Mouse (Mus musculus) frontal cortex, postnatal 10 days (tissue): ENCODE measurements around the gene Lrrc72.
"Not testable (repeated sequence)": the region's sequence is repeated elsewhere in the genome, so short reads cannot be mapped to it uniquely, and the experiment has no call there.

ENCODE experiments used
- DNase-seq, 2 experiments: peaks; one replicate each; pipeline ENCODE4 v3.0.0; 2022; ENCODE audit warnings: low spot score in 2 of 2, mixed read lengths in 1 of 2

Gene Lrrc72

GRCm38 (mm10) chr12:36253298-36253697 lies at the start of gene Lrrc72:
Lrrc72 (minus strand) TSS chr12:36253398.
- DNase-seq = no peak

DNA sequence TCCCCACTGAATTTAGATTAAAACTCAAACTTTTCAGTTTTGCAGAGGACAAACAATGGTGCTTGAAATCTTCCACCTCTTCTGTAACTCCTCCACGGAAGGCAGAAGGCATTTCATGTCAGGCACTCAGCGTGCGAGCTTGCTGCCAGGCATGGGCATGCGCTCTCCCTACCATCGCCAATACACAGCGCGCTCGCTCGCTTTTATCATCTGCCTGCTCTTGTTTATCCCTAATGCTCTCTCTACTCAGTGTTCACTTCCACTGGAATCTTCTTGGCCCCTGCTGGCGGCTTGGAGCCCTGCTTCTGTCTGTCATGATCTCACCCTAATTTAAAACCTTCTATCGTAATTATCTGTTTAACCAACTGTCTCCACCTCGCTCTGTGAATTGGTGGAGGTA lies 49.1 kb upstream of the Lrrc72 start:
- DNase-seq = no peak

GRCm38 (mm10) chr12:36291346-36291745 lies 38.1 kb upstream of the Lrrc72 start:
- no peak for DNase-seq

- no peak for DNase-seq
Observed at GRCm38 (mm10) chr12:36290465-36290864, 37.3 kb upstream of the Lrrc72 start.

DNA sequence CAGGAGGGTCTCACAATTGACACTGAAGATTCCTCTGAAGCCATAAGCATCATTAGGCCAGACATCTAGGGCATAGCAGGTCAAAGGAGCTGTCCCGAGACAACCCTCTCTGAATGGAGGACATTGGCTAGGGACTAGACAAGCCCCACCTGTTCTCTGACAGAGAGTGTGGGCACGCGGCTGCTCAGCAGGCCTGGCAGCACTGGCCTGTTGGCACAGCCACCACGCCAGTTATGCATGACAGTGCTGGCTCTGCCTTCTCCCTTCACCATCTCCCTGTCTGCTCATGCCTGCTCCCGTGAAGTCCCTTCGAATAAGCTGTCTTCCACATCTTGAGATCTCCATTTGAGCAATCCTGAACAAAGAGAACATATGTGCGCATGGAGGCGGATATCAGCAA lies 36.4 kb upstream of the Lrrc72 start:
- DNase-seq = no peak

GRCm38 (mm10) chr12:36274823-36275222 lies 21.6 kb upstream of the Lrrc72 start:
- no peak for DNase-seq

DNA sequence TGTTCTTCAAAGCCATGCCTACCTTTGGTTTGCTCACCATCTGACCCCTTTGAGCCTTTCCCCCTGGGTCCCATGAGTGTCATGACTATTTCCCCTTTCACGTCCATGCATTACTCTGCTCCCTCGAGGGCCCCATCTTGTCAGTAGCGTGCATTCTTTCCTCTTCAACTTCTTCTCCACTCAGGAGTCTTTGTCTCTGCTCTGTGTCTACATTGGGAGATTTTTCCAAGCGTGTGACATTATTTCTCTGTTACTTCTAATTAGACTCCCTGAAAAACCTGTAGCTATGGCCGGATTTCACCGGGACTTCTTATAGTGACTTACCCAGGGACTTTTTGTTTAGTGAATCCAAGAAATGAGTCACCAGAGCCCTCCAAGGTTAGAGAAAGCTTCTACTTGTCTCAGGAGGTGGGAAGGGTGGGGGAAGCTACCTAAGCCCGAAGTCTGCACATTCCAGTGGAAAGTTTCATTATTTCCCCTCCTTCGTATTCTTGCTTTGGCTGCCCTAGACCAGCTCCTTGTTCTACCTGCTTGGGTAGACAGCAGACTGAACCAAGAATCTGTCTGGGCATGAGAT lies 14.6 kb upstream of the Lrrc72 start:
- no peak for DNase-seq

DNA sequence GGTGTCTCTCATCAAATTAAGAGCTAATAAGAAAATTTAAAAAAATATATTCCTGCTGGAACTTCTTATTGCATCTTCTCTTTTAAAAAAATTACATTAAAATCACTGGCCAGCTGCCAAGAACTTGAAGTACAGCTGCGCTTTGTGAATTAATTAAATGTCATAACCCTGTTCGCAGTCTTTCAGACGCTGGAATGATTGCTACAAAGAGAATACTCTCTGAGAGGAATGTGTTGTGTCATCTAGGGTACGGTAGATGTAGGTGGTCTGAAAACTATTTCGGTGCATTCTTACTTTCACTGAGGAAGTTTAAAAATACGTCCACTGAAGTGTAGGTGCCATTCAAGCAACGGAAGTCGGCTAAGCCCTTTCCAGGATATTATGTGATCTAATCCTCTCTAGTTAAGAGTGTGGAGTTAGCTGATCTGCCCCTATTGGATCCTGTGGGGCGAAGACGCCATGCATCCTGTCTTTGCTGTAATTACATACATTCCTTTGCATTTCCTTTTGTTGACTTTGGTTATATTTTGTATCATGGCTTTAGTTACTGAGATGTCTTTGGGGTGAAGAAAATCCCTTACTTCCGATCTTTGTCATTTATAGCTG lies 9.0 kb upstream of the Lrrc72 start:
- DNase-seq = no peak

DNA sequence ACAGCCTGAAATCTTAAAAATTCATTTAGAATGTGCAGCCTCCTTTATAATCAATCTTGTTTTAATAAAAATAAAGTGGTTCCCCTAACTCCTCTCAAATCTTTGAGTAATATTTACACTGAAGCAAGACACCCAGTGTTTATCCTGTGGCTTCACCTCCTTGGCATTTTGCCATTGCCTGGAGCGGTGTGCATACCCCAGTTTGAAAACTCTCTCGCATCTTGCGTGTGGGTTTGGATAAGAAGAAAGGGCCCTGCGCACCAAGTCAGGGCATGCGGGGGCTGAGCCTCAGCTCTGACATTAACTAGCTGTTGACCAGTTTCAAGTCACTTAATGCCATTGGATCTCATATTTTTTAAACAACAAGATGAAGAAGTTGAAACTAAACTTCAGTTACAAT lies 2.2 kb upstream of the Lrrc72 start:
- DNase-seq = no peak

DNA sequence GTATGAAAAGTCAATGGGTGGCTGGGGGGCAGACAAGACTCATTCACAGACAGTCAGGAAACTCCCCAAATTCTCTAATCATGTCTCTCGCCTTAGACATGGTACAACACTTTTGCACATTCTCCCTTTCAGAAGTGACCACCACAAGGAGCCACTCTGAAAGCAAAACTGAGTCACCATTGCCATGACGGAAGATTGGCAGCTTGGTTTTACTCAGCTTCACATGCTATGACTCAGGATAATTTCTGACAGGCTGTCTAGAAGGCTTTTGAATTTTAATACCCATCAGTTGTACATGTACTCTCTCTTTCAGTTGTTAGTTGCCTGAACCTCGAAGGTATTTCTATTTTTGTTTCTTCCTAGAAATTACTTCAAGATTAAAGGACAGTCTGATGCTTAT lies 12.0 kb downstream of the Lrrc72 start:
- no peak for DNase-seq

DNA sequence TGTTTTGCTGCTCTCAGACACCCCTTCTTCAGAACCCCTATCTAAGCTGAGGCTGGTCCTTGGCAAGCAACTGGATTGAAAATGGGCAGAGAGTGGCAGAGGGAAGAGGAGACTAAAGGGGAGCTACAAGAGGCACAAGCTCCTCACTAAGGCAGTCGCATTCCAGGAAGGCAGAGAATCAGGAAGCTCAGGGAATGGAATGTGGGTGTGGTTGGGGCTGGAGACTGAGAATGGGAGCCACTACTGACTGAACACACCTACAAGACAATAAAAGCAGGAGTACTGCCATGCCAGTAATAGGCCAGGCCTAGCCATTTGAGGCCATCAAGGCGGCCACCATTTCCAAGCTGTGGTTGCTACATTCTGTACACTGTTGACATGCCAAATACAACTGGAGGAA lies 21.8 kb downstream of the Lrrc72 start:
- no peak for DNase-seq

DNA sequence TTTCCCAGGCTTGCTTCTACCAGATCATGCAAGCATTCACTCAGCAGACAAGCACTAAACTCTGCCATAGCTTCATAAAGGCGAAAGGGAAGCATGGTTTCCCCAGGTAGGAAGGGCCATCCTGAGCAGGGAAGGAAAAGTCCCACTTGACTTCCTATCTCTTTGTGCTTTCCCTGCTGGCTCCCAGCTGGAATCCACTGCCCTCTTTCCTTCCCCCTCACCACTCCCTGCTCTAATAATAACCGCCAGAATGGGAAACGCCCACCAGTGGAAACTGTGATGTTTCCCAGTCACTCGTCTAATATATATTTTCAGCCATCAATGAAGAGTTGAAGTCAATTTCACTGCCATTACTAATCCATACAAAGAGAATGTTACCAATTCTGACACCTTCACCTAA lies 28.8 kb downstream of the Lrrc72 start:
- DNase-seq = no peak

GRCm38 (mm10) chr12:36216905-36217304 lies 36.3 kb downstream of the Lrrc72 start:
- DNase-seq = no peak

DNA sequence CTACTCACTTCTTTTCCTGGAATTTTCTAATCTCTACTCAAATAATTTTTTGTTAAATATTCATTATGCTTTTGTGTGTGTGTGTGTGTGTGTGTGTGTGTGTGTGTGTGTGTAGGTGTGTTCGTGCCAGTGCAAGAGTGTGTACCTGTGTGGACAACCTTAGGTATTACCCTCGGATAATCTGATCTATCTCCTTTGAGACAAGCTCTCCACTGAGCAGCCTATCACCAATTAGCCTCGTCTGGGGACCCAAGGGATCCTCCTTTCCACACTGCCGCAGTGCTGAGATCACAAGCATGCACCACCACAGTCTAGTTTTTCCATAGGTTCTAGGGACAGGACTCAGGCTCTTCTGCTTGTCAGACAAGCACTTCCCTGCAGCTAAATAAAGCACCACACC lies 37.0 kb downstream of the Lrrc72 start:
- DNase-seq = no peak

GRCm38 (mm10) chr12:36215149-36215480 lies 38.1 kb downstream of the Lrrc72 start:
- DNase-seq = peak in 1 of 2 experiments; percentile 22

DNA sequence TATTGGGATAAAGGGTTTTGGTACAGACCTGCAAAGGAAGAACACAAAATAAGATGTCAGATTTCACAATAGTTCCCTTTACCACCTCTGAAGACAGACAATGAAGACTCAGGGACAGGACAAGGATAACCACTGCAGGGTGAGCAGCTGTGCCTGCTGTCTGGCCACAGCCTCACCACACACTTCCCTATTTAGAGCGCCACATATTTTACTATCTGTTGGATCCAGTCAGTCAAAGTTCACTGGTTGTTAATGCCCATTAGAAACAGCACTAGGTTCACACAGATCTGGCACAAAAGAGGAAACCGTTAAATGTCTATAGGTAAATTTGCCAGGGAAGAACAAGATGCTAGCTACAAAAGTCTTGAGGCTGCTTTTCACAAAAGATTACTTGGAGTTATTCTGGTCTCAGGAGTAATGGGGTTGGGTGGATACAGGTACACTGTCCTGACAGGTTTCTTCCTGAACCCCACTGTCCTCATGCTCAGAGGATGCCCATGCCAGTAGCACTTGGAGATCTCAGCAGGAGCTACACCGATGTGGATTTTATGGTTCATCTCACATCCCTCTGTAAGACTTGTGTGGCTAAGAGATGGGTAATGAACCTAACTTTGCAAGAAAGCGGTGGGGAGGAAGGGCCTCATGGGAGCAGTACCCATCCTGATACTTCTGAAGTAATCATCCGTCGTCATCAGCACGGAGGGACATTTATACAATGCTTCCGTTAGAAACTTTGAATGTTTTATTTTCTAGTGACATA lies 38.6 kb downstream of the Lrrc72 start:
- no peak for DNase-seq

DNA sequence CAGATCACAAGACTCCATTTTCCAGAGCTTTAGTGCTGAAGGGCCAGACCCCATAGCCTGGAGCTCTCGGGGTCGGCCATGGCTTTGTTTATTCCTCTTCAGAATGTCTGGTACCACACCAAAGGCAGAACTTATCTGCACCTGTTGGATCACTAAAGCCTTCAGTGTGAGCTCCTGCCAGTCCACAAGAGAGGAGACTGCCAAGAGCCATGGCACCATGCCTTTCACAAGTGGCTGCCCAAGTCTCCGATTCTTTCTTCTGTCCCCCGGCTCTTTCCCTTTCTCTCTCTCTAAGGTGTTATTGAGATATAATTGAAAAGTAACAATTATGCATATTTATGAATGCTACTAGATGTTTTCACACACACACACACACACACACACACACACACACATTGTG lies 43.1 kb downstream of the Lrrc72 start:
- DNase-seq = no peak

- DNase-seq = no peak
Observed at GRCm38 (mm10) chr12:36208456-36208855, 44.7 kb downstream of the Lrrc72 start.

GRCm38 (mm10) chr12:36207800-36208148 lies 45.4 kb downstream of the Lrrc72 start:
- DNase-seq = no peak

- peak; percentile 34 to 39 for DNase-seq
Observed at GRCm38 (mm10) chr12:36207072-36207799, 46.0 kb downstream of the Lrrc72 start.

GRCm38 (mm10) chr12:36205579-36206119 lies 47.5 kb downstream of the Lrrc72 start:
- DNase-seq = not testable (repeated sequence)

DNA sequence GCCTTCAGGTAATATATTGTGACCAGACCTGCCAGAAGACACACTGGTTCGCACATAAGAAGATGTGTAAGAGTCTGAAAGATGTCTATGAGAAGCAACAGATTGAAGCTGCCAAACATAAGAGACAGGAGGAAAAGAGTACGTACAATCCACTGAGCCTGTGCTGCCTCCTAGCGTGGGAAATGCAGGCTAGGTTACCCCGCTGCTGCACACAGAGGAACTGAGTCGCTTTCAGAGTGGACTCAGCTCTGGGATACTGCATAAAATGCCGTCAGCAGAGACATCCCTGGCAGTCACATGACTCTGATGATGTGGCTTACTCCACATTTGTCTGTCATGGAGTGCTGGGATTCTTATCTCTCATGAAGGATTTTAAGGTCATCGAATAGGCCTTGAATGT lies 58.2 kb downstream of the Lrrc72 start:
- DNase-seq = no peak
